In the genomic region with DNA sequence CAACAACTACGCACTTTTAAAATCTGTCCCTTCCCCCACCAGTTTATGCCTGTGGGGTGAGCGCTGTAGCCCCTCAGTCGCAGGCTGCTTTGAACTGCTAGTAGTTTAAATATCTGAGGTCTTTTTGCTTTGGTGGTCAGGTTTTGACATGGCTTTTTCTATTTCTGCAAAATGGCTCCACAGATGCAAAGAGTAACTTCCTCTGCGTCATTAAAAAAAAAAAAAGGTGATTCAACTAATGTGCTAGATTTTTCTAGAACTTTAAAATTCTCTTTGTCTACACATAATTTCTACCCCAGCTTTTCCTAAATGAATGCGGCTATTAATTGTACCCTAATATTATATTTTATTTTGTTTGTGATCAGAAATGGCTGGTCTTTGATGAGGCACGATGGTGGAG, we compare ENCODE assay signal across 9 mouse cellular contexts. TPM values are rescaled to one million over a fixed set of nuclear protein-coding genes. Genes with fewer than 3 reads are reported as not detected.
DNase-seq lines count a peak whose midpoint lies in the region; ATAC-seq and TF ChIP-seq lines count a peak whose summit lies in the region.
"Had no signal": no experiment of that assay in that cellular context is flagged by ENCODE, and none has a peak within 500 bp of the region (broad histone marks: within the 10 kb centered on the region; RNA-seq: fewer than 3 reads in every experiment).

No protein-coding gene starts in this region.

- no peaks in the 10 kb centered on the region for H3K9me3 ChIP-seq in heart, embryonic 13.5 days
- no peaks in the 10 kb centered on the region for H3K9me3 ChIP-seq in ES-Bruce4 (replicated peaks; ENCODE audit: control insufficient read depth, insufficient read depth, low read length, poor library complexity, severe bottlenecking)
- no peaks in the 10 kb centered on the region for H3K9me3 ChIP-seq in hindbrain, embryonic 10.5 days

- ATAC-seq in heart, embryonic 13.5 days (ENCODE audit: extremely low read depth, insufficient number of reproducible peaks, low FRiP score, low TSS enrichment) = no peak
- ATAC-seq in megakaryocyte, adult 5-6 weeks (ENCODE audit: poor library complexity, severe bottlenecking) = 0 out of 2 replicates have a peak, but pooled peaks have one; percentile 2
- no peak for ATAC-seq in erythroid progenitor cell, adult 5-6 weeks (replicated peaks; ENCODE audit: low FRiP score, poor library complexity, severe bottlenecking)

- H3K27me3 ChIP-seq in heart, embryonic 13.5 days (replicated peaks) = peaks cover 97% of the 10 kb centered on the region
- no peaks in the 10 kb centered on the region for H3K27me3 ChIP-seq in ES-Bruce4 (ENCODE audit: control insufficient read depth, insufficient read depth, low read length, poor library complexity, severe bottlenecking)
- H3K27me3 ChIP-seq in hindbrain, embryonic 10.5 days (ENCODE audit: insufficient read depth, poor library complexity, severe bottlenecking) = peaks cover 99% of the 10 kb centered on the region

- no peak for TF ChIP-seq POLR2A in ES-Bruce4 (IDR thresholded peaks at IDR 0.05; ENCODE audit: insufficient read depth, low read length)

- H3K4me3 ChIP-seq in heart, embryonic 13.5 days = peak overlapping the region; percentile 70
- peak overlapping the region; percentile 78 for H3K4me3 ChIP-seq in ES-Bruce4 (ENCODE audit: low read depth, low read length)
- H3K4me3 ChIP-seq in hindbrain, embryonic 10.5 days = peak overlapping the region; percentile 70

- H3K27ac ChIP-seq in heart, embryonic 13.5 days (replicated peaks) = peak overlapping the region; percentile 86
- no peak overlapping the region for H3K27ac ChIP-seq in ES-Bruce4 (ENCODE audit: insufficient read depth, low read length)
- peak overlapping the region; percentile 92 for H3K27ac ChIP-seq in hindbrain, embryonic 10.5 days

- H3K36me3 ChIP-seq in heart, embryonic 13.5 days = peaks cover 23% of the 10 kb centered on the region
- H3K36me3 ChIP-seq in ES-Bruce4 (ENCODE audit: control insufficient read depth, insufficient read depth, low read length, poor library complexity, severe bottlenecking) = peaks cover 10% of the 10 kb centered on the region
- peaks cover 39% of the 10 kb centered on the region for H3K36me3 ChIP-seq in hindbrain, embryonic 10.5 days

- H3K4me1 ChIP-seq in heart, embryonic 13.5 days = peaks cover 7% of the 10 kb centered on the region
- H3K4me1 ChIP-seq in ES-Bruce4 (ENCODE audit: control insufficient read depth, insufficient read depth, low read length) = no peaks in the 10 kb centered on the region
- H3K4me1 ChIP-seq in hindbrain, embryonic 10.5 days (replicated peaks) = peaks cover 12% of the 10 kb centered on the region; the same call in 1 of the 2 replicates

- DNase-seq in heart, adult 18-20 months = no peak
- no peak for DNase-seq in hindbrain, embryonic 10.5 days (ENCODE audit: low spot score)
- DNase-seq in cerebellum, adult 11 months = no peak
- DNase-seq in gastrocnemius, postnatal 10 days = no peak

- TF ChIP-seq EP300 in ES-Bruce4 (IDR thresholded peaks at IDR 0.05; ENCODE audit: insufficient read depth, low read depth, low read length) = no peak

- peak overlapping the region; percentile 71 for H3K9ac ChIP-seq in heart, embryonic 13.5 days
- H3K9ac ChIP-seq in ES-Bruce4 (ENCODE audit: low read depth, poor library complexity, severe bottlenecking) = peak overlapping the region; percentile 36

- peak overlapping the region; percentile 68 for H3K4me2 ChIP-seq in heart, embryonic 13.5 days

- WGBS in heart, embryonic 13.5 days = 23% methylated on average over 6 of the region's 6 CpGs
- WGBS in hindbrain, embryonic 10.5 days = 38% methylated on average over 6 of the region's 6 CpGs

- TF ChIP-seq CTCF in ES-Bruce4 (IDR thresholded peaks at IDR 0.05; ENCODE audit: low read depth, low read length) = no peak

RNA-seq across cellular contexts. Expression of a gene that starts 0.7 kb away (rescaled TPM):
- 17.1 and 18.2 TPM in 2 replicates for polyA plus RNA-seq in heart, embryonic 13.5 days (2015; fragmentation: Nextera tagmentation; extraction: Ambion mirVana)
- 10 to 100 TPM in 1 of 2 experiments, 1 to 10 TPM in 1; 9.4 to 14.8 TPM for total RNA-seq in heart, adult 18-20 months (2021)
- 16.1 and 19.5 TPM in 2 replicates for polyA plus RNA-seq in ES-Bruce4 (2011; ENCODE audit: insufficient read depth, insufficient read length, low read depth, missing spikeins)
- 33.4 and 39.6 TPM in 2 replicates for polyA plus RNA-seq in hindbrain, embryonic 10.5 days (2016; fragmentation: Nextera tagmentation; extraction: Ambion mirVana)
- total RNA-seq in megakaryocyte, adult 5-6 weeks (2015) = 4.3 and 9.1 TPM in 2 replicates
- 9.7 and 23.0 TPM in 2 replicates for total RNA-seq in megakaryocyte, adult 5-6 weeks (2017)
- total RNA-seq in erythroid progenitor cell, adult 5-6 weeks (2015; ENCODE audit: low replicate concordance) = 0.84 and 1.4 TPM in 2 replicates
- total RNA-seq in erythroid progenitor cell, adult 5-6 weeks (2017; ENCODE audit: low replicate concordance) = 2.0 and 2.1 TPM in 2 replicates
- total RNA-seq in gastrocnemius, postnatal 10 days (2021) = 10 to 100 TPM; 12.3 to 17.8 TPM

RNA-seq across cellular contexts. Expression of a gene that starts 15.6 kb away (rescaled TPM):
- 7.2 and 8.1 TPM in 2 replicates for polyA plus RNA-seq in heart, embryonic 13.5 days (2015; fragmentation: Nextera tagmentation; extraction: Ambion mirVana)
- total RNA-seq in heart, adult 18-20 months (2021) = 1 to 10 TPM; 2.7 to 5.7 TPM
- 24.3 and 29.5 TPM in 2 replicates for polyA plus RNA-seq in ES-Bruce4 (2011; ENCODE audit: insufficient read depth, insufficient read length, low read depth, missing spikeins)
- polyA plus RNA-seq in hindbrain, embryonic 10.5 days (2016; fragmentation: Nextera tagmentation; extraction: Ambion mirVana) = 15.6 and 15.7 TPM in 2 replicates
- total RNA-seq in megakaryocyte, adult 5-6 weeks (2015) = 18.1 and 20.6 TPM in 2 replicates
- 3.4 and 7.9 TPM in 2 replicates for total RNA-seq in megakaryocyte, adult 5-6 weeks (2017)
- 15.1 and 24.3 TPM in 2 replicates for total RNA-seq in erythroid progenitor cell, adult 5-6 weeks (2015; ENCODE audit: low replicate concordance)
- total RNA-seq in erythroid progenitor cell, adult 5-6 weeks (2017; ENCODE audit: low replicate concordance) = 2.8 and 3.8 TPM in 2 replicates
- 1 to 10 TPM; 2.7 to 4.3 TPM for total RNA-seq in gastrocnemius, postnatal 10 days (2021)

RNA-seq across cellular contexts. Expression of a gene that starts 25.6 kb away (rescaled TPM):
- polyA plus RNA-seq in heart, embryonic 13.5 days (2015; fragmentation: Nextera tagmentation; extraction: Ambion mirVana) = 2.2 and 2.8 TPM in 2 replicates
- total RNA-seq in heart, adult 18-20 months (2021) = under 1 TPM; 0.51 to 0.74 TPM
- 2.7 and 4.3 TPM in 2 replicates for polyA plus RNA-seq in ES-Bruce4 (2011; ENCODE audit: insufficient read depth, insufficient read length, low read depth, missing spikeins)
- 4.5 and 7.6 TPM in 2 replicates for polyA plus RNA-seq in hindbrain, embryonic 10.5 days (2016; fragmentation: Nextera tagmentation; extraction: Ambion mirVana)
- total RNA-seq in megakaryocyte, adult 5-6 weeks (2015) = not detected in 2 replicates
- total RNA-seq in megakaryocyte, adult 5-6 weeks (2017) = not detected in 2 replicates
- not detected in 2 replicates for total RNA-seq in erythroid progenitor cell, adult 5-6 weeks (2015; ENCODE audit: low replicate concordance)
- total RNA-seq in erythroid progenitor cell, adult 5-6 weeks (2017; ENCODE audit: low replicate concordance) = not detected in 2 replicates
- 1 to 10 TPM; 2.2 to 3.3 TPM for total RNA-seq in gastrocnemius, postnatal 10 days (2021)
- total RNA-seq: common myeloid progenitor, adult 5-6 weeks had no signal
